Mouse (Mus musculus): Measurements from ENCODE around the gene Ms4a4c.

DNA sequence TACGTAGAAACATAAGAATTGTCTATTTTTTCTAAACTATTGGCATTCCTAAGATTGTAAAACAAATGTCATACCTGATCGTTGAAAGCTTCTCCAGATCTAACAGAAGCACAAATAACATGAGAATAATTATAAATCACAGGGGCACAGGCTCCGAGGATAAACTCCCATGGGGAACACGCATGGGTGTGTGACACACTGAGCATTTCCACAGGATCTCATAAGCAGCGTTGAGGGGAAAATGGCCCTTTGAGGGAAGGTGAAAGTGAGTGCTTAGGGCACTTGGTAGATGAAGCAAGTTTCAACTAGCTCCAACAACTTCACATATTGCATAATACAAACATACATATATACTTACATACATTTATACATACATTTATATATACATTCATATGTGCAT lies 39.4 kb downstream of the Ms4a4c start:
- TF ChIP-seq POLR2A (IDR thresholded peaks at IDR 0.05; ENCODE audit: borderline replicate concordance, control insufficient read depth, low read depth, low read length) (no peak), CTCF (IDR thresholded peaks at IDR 0.05; ENCODE audit: control insufficient read depth, insufficient read depth, low read length) (no peak)
